Mouse (Mus musculus) spleen, adult 12 weeks (tissue): Measurements from ENCODE around the gene Ccdc39.

Source experiments
- DNase-seq: peaks from one replicate; pipeline ENCODE4 v3.0.0; 2022; ENCODE audit warnings: low spot score

Gene Ccdc39

GRCm38 (mm10) chr3:33790975-33791374 lies 53.1 kb downstream of the Ccdc39 start:
- no peak for DNase-seq
